Mouse (Mus musculus): Measurements from ENCODE around the gene 1700022I11Rik.

- TF ChIP-seq CTCF (IDR thresholded peaks at IDR 0.05; ENCODE audit: control insufficient read depth, insufficient read depth, insufficient read length) (peak; percentile 81), USF1 (IDR thresholded peaks at IDR 0.05; ENCODE audit: low read depth) (no peak)
These were observed 15.1 kb upstream of the 1700022I11Rik start for GRCm38 (mm10) chr4:42954297-42954696.
